Mouse (Mus musculus) cortical plate, adult 2 months (tissue): ENCODE data around the gene Alox12b. TPM values are rescaled to one million over a fixed set of nuclear protein-coding genes. Genes with fewer than 3 reads are reported as not detected.
A peak's percentile ranks its signal among the peaks of the same experiment; 100 is the strongest.

Source experiments
- H3K27ac ChIP-seq: fragments of 200-500 bp; 2 replicates; pipeline ENCODE4 v1.5.1; 2012; ENCODE audit warnings: low read length, control low read depth, inconsistent platforms; ENCODE audit not compliant: insufficient read depth
- H3K4me1 ChIP-seq: fragments of 200-500 bp; 2 replicates; pipeline ENCODE4 v1.6.1; 2011; ENCODE audit warnings: low read length; ENCODE audit not compliant: control insufficient read depth, insufficient read depth
- H3K4me3 ChIP-seq: fragments of 200-500 bp; 2 replicates; pipeline ENCODE4 v1.5.1; 2011; ENCODE audit warnings: mild to moderate bottlenecking, low read length, control low read depth; ENCODE audit not compliant: insufficient read depth
- CTCF ChIP-seq: fragments of 200-500 bp; IDR thresholded peaks from 2 replicates; pipeline ENCODE4 v1.5.1; 2011; ENCODE audit warnings: mild to moderate bottlenecking, control low read depth, low read length; ENCODE audit not compliant: insufficient read depth; ENCODE audit errors: extremely low read depth
- POLR2A ChIP-seq: fragments of 200-500 bp; IDR thresholded peaks from 2 replicates; pipeline ENCODE4 v1.6.1; 2011; ENCODE audit warnings: mild to moderate bottlenecking, low read length, control low read depth; ENCODE audit not compliant: insufficient read depth; ENCODE audit errors: extremely low read depth
- polyA plus RNA-seq: library from polyadenylated mRNA; depleted of rRNA; stranded (reverse); fragments of >200 nt; gene quantifications from 2 replicates; pipeline ENCODE4 v1.2.3, GENCODE M21; 2012; rRNA removed

Alox12b gene
- 4.4 and 5.4 TPM in 2 replicates for polyA plus RNA-seq

GRCm38 (mm10) chr11:69156800-69157199 is at the start of gene Alox12b:
Gene Alox12b (plus strand): TSS chr11:69156989.
- Histone ChIP-seq H3K4me3 (peak within 1 kb of the TSS; percentile 21; the same call in 1 of the 2 replicates), H3K4me1 (peaks cover 3% of the 10 kb centered on the region; the same call in 1 of the 2 replicates), H3K27ac (no peak within 1 kb of the TSS)
- TF ChIP-seq POLR2A (no peak), CTCF (no peak)

GRCm38 (mm10) chr11:69107676-69108075 is 49.1 kb upstream of the Alox12b start:
- H3K4me3 ChIP-seq = no peak overlapping the region
- H3K27ac ChIP-seq = no peak overlapping the region
- TF ChIP-seq CTCF (no peak), POLR2A (no peak)
- no peaks in the 10 kb centered on the region for H3K4me1 ChIP-seq

GRCm38 (mm10) chr11:69108223-69108622 is 48.6 kb upstream of the Alox12b start:
- Histone ChIP-seq H3K4me1 (no peaks in the 10 kb centered on the region), H3K27ac (no peak overlapping the region), H3K4me3 (no peak overlapping the region)
- TF ChIP-seq CTCF (no peak), POLR2A (no peak)

- Histone ChIP-seq H3K27ac (no peak overlapping the region), H3K4me3 (no peak overlapping the region), H3K4me1 (no peaks in the 10 kb centered on the region)
- TF ChIP-seq POLR2A (0 out of 2 replicates have a peak, but pooled peaks have one; percentile 0), CTCF (no peak)
These were observed 47.5 kb upstream of the Alox12b start for GRCm38 (mm10) chr11:69109032-69109900.

- TF ChIP-seq POLR2A (peak; percentile 47; the same call in 1 of the 2 replicates), CTCF (no peak)
- Histone ChIP-seq H3K27ac (no peak overlapping the region), H3K4me3 (peak overlapping the region; percentile 21), H3K4me1 (no peaks in the 10 kb centered on the region)
These were observed 46.3 kb upstream of the Alox12b start for GRCm38 (mm10) chr11:69110319-69111046.

GRCm38 (mm10) chr11:69111051-69111810 is 45.6 kb upstream of the Alox12b start:
- TF ChIP-seq CTCF (no peak), POLR2A (0 out of 2 replicates have a peak, but pooled peaks have one; percentile 0)
- Histone ChIP-seq H3K4me3 (peak overlapping the region; percentile 21), H3K4me1 (no peaks in the 10 kb centered on the region), H3K27ac (no peak overlapping the region)

GRCm38 (mm10) chr11:69111865-69112264 is 44.9 kb upstream of the Alox12b start:
- Histone ChIP-seq H3K27ac (peak overlapping the region; percentile 38; the same call in 1 of the 2 replicates), H3K4me1 (no peaks in the 10 kb centered on the region), H3K4me3 (peak overlapping the region; percentile 37)
- TF ChIP-seq CTCF (no peak), POLR2A (peak; percentile 38; the same call in 1 of the 2 replicates)

GRCm38 (mm10) chr11:69114018-69114417 is 42.8 kb upstream of the Alox12b start:
- H3K4me3 ChIP-seq = no peak overlapping the region
- no peak overlapping the region for H3K27ac ChIP-seq
- no peaks in the 10 kb centered on the region for H3K4me1 ChIP-seq
- no peak for TF ChIP-seq CTCF
- TF ChIP-seq POLR2A = no peak

- no peak overlapping the region for H3K27ac ChIP-seq
- H3K4me1 ChIP-seq = no peaks in the 10 kb centered on the region
- H3K4me3 ChIP-seq = no peak overlapping the region
- TF ChIP-seq CTCF = no peak
- TF ChIP-seq POLR2A = no peak
These were observed 42.2 kb upstream of the Alox12b start for GRCm38 (mm10) chr11:69114621-69115020.
